Mouse (Mus musculus): ENCODE data around the gene Trib2. TPM values are rescaled to one million over a fixed set of nuclear protein-coding genes. Genes with fewer than 3 reads are reported as not detected.

Trib2 gene
- polyA plus RNA-seq (2015; fragmentation: Illumina TruSeq; extraction: RNeasy Lipid Tissue Mini Kit (QIAGEN cat#74804); ENCODE audit: insufficient read depth, low read depth, low replicate concordance) = 7.6 TPM

GRCm38 (mm10) chr12:15816740-15817178 is at the start of gene Trib2:
Gene Trib2 (minus strand): TSS chr12:15816922.

Measured in pancreas, adult 10 weeks (tissue).